Mouse (Mus musculus): ENCODE results near the gene Nudt13. TPM values are rescaled to one million over a fixed set of nuclear protein-coding genes. Genes with fewer than 3 reads are reported as not detected.

Gene Nudt13
- polyA plus RNA-seq (2012; rRNA removed) (23.4 and 30.0 TPM in 2 replicates), polyA plus RNA-seq (2014; fragmentation: Nextera tagmentation; extraction: Ambion mirVana) (14.1 and 14.3 TPM in 2 replicates)

GRCm38 (mm10) chr14:20294117-20294892 is at the start of gene Nudt13:
TSS of gene Nudt13 (plus strand) at chr14:20294697.
- no peak within 1 kb of the TSS for H3K27ac ChIP-seq (replicated peaks; ENCODE audit: low read depth, low read length)
- no peaks in the 10 kb centered on the region for H3K36me3 ChIP-seq (ENCODE audit: control insufficient read depth, insufficient read depth, low read length)
- peak within 1 kb of the TSS; percentile 51 for H3K4me3 ChIP-seq (replicated peaks; ENCODE audit: low read length)
- peaks cover 5% of the 10 kb centered on the region; the same call in 1 of the 2 replicates for H3K4me1 ChIP-seq (ENCODE audit: control insufficient read depth, insufficient read depth, low read length)
- peak within 1 kb of the TSS; percentile 38 for H3K9ac ChIP-seq (ENCODE audit: low read depth, low read length, severe bottlenecking)
- no peak for TF ChIP-seq POLR2A (IDR thresholded peaks at IDR 0.05; ENCODE audit: borderline replicate concordance, extremely low read depth, insufficient read depth, insufficient read length)
- H3K27me3 ChIP-seq (ENCODE audit: control insufficient read depth, insufficient read depth, low read length), result no peaks in the 10 kb centered on the region
- peak; percentile 96 for DNase-seq (ENCODE audit: low spot score)
- H3K4me2 ChIP-seq (replicated peaks; ENCODE audit: low read depth, low read length, severe bottlenecking), result peak within 1 kb of the TSS; percentile 67
- peak; percentile 98 for ATAC-seq (ENCODE audit: low FRiP score, low read depth)
- WGBS, result 23% methylated on average over 14 of the region's 14 CpGs
- H3K9me3 ChIP-seq (ENCODE audit: control insufficient read depth, low read length), result no peaks in the 10 kb centered on the region

- no peak for TF ChIP-seq POLR2A (IDR thresholded peaks at IDR 0.05; ENCODE audit: borderline replicate concordance, extremely low read depth, insufficient read depth, insufficient read length)
- Histone ChIP-seq H3K4me3 (replicated peaks; ENCODE audit: low read length) (no peak overlapping the region), H3K36me3 (ENCODE audit: control insufficient read depth, insufficient read depth, low read length) (no peaks in the 10 kb centered on the region), H3K4me1 (ENCODE audit: control insufficient read depth, insufficient read depth, low read length) (no peaks in the 10 kb centered on the region), H3K9ac (ENCODE audit: low read depth, low read length, severe bottlenecking) (no peak overlapping the region), H3K27ac (replicated peaks; ENCODE audit: low read depth, low read length) (no peak overlapping the region), H3K4me2 (replicated peaks; ENCODE audit: low read depth, low read length, severe bottlenecking) (no peak overlapping the region), H3K27me3 (ENCODE audit: control insufficient read depth, insufficient read depth, low read length) (no peaks in the 10 kb centered on the region), H3K9me3 (ENCODE audit: control insufficient read depth, low read length) (no peaks in the 10 kb centered on the region)
- 58% methylated on average over 2 of the region's 2 CpGs for WGBS
- ATAC-seq (ENCODE audit: low FRiP score, low read depth) (no peak), DNase-seq (ENCODE audit: low spot score) (no peak)
Measured at GRCm38 (mm10) chr14:20245318-20245717, 49.2 kb upstream of the Nudt13 start.

GRCm38 (mm10) chr14:20245861-20246260 is 48.6 kb upstream of the Nudt13 start:
- no peak overlapping the region for H3K27ac ChIP-seq (replicated peaks; ENCODE audit: low read depth, low read length)
- H3K27me3 ChIP-seq (ENCODE audit: control insufficient read depth, insufficient read depth, low read length), result no peaks in the 10 kb centered on the region
- ATAC-seq (ENCODE audit: low FRiP score, low read depth) (no peak), DNase-seq (ENCODE audit: low spot score) (no peak)
- no peaks in the 10 kb centered on the region for H3K9me3 ChIP-seq (ENCODE audit: control insufficient read depth, low read length)
- no peak overlapping the region for H3K4me2 ChIP-seq (replicated peaks; ENCODE audit: low read depth, low read length, severe bottlenecking)
- no peaks in the 10 kb centered on the region for H3K4me1 ChIP-seq (ENCODE audit: control insufficient read depth, insufficient read depth, low read length)
- no peaks in the 10 kb centered on the region for H3K36me3 ChIP-seq (ENCODE audit: control insufficient read depth, insufficient read depth, low read length)
- no peak overlapping the region for H3K4me3 ChIP-seq (replicated peaks; ENCODE audit: low read length)
- TF ChIP-seq POLR2A (IDR thresholded peaks at IDR 0.05; ENCODE audit: borderline replicate concordance, extremely low read depth, insufficient read depth, insufficient read length), result no peak
- WGBS, result 79% methylated on average over 5 of the region's 5 CpGs
- no peak overlapping the region for H3K9ac ChIP-seq (ENCODE audit: low read depth, low read length, severe bottlenecking)

GRCm38 (mm10) chr14:20246811-20247266 is 47.7 kb upstream of the Nudt13 start:
- TF ChIP-seq POLR2A (IDR thresholded peaks at IDR 0.05; ENCODE audit: borderline replicate concordance, extremely low read depth, insufficient read depth, insufficient read length), result no peak
- H3K9ac ChIP-seq (ENCODE audit: low read depth, low read length, severe bottlenecking), result no peak overlapping the region
- H3K27ac ChIP-seq (replicated peaks; ENCODE audit: low read depth, low read length), result no peak overlapping the region
- H3K4me1 ChIP-seq (ENCODE audit: control insufficient read depth, insufficient read depth, low read length), result no peaks in the 10 kb centered on the region
- 57% methylated on average over 9 of the region's 11 CpGs for WGBS
- no peaks in the 10 kb centered on the region for H3K9me3 ChIP-seq (ENCODE audit: control insufficient read depth, low read length)
- no peak overlapping the region for H3K4me2 ChIP-seq (replicated peaks; ENCODE audit: low read depth, low read length, severe bottlenecking)
- DNase-seq (ENCODE audit: low spot score), result no peak
- ATAC-seq (ENCODE audit: low FRiP score, low read depth), result no peak
- H3K4me3 ChIP-seq (replicated peaks; ENCODE audit: low read length), result no peak overlapping the region
- H3K27me3 ChIP-seq (ENCODE audit: control insufficient read depth, insufficient read depth, low read length), result no peaks in the 10 kb centered on the region
- no peaks in the 10 kb centered on the region for H3K36me3 ChIP-seq (ENCODE audit: control insufficient read depth, insufficient read depth, low read length)

DNA sequence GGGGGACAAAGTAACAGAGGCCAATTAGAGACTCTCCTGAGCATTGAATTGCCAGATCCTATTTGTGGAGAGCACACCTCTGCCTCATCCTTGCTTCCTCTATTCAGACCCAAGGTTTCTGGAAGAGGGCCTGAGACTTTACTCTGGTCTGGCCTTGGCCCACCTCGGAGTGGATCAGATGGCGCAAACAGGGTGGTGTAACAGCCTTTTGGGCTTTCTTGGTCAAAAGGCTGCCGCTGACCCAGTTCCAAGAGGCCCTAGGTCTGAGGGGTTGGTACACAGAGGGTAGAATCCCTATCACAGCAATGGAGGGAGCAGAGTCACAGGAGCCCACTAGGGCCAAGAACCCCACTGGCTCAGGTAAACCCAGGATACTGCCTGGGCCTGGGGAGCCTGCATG is 46.5 kb upstream of the Nudt13 start:
- Histone ChIP-seq H3K9me3 (ENCODE audit: control insufficient read depth, low read length) (no peaks in the 10 kb centered on the region), H3K4me1 (ENCODE audit: control insufficient read depth, insufficient read depth, low read length) (no peaks in the 10 kb centered on the region), H3K4me2 (replicated peaks; ENCODE audit: low read depth, low read length, severe bottlenecking) (no peak overlapping the region), H3K36me3 (ENCODE audit: control insufficient read depth, insufficient read depth, low read length) (no peaks in the 10 kb centered on the region), H3K27ac (replicated peaks; ENCODE audit: low read depth, low read length) (no peak overlapping the region), H3K9ac (ENCODE audit: low read depth, low read length, severe bottlenecking) (no peak overlapping the region), H3K4me3 (replicated peaks; ENCODE audit: low read length) (no peak overlapping the region), H3K27me3 (ENCODE audit: control insufficient read depth, insufficient read depth, low read length) (no peaks in the 10 kb centered on the region)
- no peak for DNase-seq (ENCODE audit: low spot score)
- no peak for TF ChIP-seq POLR2A (IDR thresholded peaks at IDR 0.05; ENCODE audit: borderline replicate concordance, extremely low read depth, insufficient read depth, insufficient read length)
- ATAC-seq (ENCODE audit: low FRiP score, low read depth), result no peak
- WGBS, result 98% methylated on average over 3 of the region's 3 CpGs
